Mouse (Mus musculus): Measurements from ENCODE around the gene Spryd4. TPM values are rescaled to one million over a fixed set of nuclear protein-coding genes. Genes with fewer than 3 reads are reported as not detected.
"Not testable (repeated sequence)": the region's sequence is repeated elsewhere in the genome, so short reads cannot be mapped to it uniquely, and the experiment has no call there.

The Spryd4 gene
- polyA plus RNA-seq (2014; fragmentation: Nextera tagmentation; extraction: Ambion mirVana), result 26.2 and 28.0 TPM in 2 replicates

DNA sequence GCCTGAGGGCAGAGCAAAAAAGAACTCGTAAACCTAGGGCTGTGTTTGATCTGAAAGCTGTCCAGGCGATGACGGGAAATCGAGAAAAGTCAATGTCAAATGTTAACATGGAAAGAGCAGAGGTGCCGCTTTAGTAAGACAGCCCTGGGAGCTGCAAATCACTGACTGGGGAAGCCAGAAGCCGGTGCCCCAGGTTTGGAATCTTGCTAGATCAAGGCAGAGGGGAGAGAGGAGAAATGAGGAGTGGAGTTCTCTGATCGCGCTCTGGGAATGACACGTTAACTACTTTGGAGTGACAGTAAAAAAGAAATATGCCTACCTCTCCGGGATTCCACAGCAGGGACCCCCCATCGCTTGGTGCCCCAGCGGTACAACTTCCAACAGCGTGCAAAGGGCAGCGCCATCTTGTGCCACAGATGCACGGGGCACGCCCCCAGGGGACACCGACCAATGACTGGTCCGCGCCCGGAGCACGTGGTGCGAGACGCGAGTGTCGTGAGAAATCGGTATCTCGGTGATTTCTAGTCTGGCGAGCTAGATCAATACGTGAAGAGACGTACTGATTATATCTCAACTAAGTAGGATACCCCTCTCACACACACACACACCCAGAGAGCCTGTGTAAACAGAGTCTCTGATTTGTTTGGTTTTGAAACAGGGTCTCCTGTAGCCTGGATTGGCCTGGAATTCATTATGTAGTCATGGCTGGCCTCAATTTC is at the start of gene Spryd4:
Gene Spryd4 (minus strand): TSS at position 418 of the 719 bp plus-strand sequence.
- peak within 1 kb of the TSS; percentile 54 for H3K9ac ChIP-seq (ENCODE audit: low read length)
- 0 out of 2 replicates have a peak, but pooled peaks cover 5% of the 10 kb centered on the region for H3K27me3 ChIP-seq (ENCODE audit: control insufficient read depth, insufficient read depth, low read length)
- H3K4me3 ChIP-seq (ENCODE audit: low read depth, low read length), result peak within 1 kb of the TSS; percentile 50
- H3K4me2 ChIP-seq (ENCODE audit: low read depth), result peak within 1 kb of the TSS; percentile 88
- DNase-seq (ENCODE audit: low spot score) (peak; percentile 94), ATAC-seq (ENCODE audit: insufficient read depth, low FRiP score, low TSS enrichment) (peak; percentile 95)
- no peaks in the 10 kb centered on the region for H3K9me3 ChIP-seq (ENCODE audit: control insufficient read depth, low read length)
- H3K27ac ChIP-seq (ENCODE audit: low read depth, low read length), result no peak within 1 kb of the TSS
- no peaks in the 10 kb centered on the region for H3K36me3 ChIP-seq (ENCODE audit: control insufficient read depth, insufficient read depth, low read length)
- H3K4me1 ChIP-seq (ENCODE audit: control insufficient read depth, insufficient read depth, low read length), result peaks cover 7% of the 10 kb centered on the region
- WGBS, result under 1% methylated on average over 30 of the region's 30 CpGs

DNA sequence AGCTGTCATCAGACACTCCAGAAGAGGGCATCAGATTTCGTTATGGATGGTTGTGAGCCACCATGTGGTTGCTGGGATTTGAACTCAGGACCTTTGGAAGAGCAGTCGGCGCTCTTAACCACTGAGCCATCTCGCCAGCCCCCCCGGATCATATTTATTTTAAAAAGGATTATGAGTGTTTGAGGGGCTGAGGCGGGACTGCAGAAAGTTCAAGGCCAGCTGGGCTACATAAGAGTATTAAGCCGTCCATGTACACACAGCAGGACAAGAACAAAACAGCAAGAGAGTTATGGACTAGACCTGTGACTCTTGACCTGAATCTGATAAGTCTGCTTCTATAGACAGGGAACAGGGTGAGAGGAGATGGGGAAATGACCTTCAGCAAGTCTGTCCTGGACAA is 48.8 kb upstream of the Spryd4 start:
- not testable (repeated sequence) for H3K4me3 ChIP-seq (ENCODE audit: low read depth, low read length); H3K4me1 ChIP-seq (ENCODE audit: control insufficient read depth, insufficient read depth, low read length); H3K9ac ChIP-seq (ENCODE audit: low read length); H3K9me3 ChIP-seq (ENCODE audit: control insufficient read depth, low read length); ATAC-seq (ENCODE audit: insufficient read depth, low FRiP score, low TSS enrichment); H3K27me3 ChIP-seq (ENCODE audit: control insufficient read depth, insufficient read depth, low read length); H3K27ac ChIP-seq (ENCODE audit: low read depth, low read length); DNase-seq (ENCODE audit: low spot score); H3K36me3 ChIP-seq (ENCODE audit: control insufficient read depth, insufficient read depth, low read length); H3K4me2 ChIP-seq (ENCODE audit: low read depth)
- WGBS, result 86% methylated on average over 7 of the region's 7 CpGs

DNA sequence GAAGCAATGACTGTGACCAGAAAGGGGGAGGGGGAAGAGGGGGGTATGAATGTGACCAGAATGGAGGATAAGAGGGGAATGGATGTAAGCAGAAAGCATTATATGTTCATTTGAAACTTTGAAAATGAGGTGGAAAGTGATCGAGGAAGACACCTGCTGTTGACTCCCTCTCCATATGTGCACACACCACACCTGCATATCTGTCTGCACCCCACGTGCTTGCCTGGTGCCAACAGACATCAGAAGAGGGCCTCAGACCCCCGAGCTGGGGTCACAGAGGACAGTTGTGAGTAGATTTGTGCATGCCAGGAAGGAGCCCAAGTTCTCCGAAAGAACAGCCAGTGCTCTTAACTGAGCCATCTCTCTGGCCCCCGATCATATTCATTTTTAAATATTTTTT is 48.3 kb upstream of the Spryd4 start:
- no peak for DNase-seq (ENCODE audit: low spot score)
- H3K27me3 ChIP-seq (ENCODE audit: control insufficient read depth, insufficient read depth, low read length), result no peaks in the 10 kb centered on the region
- WGBS, result 85% methylated on average over 5 of the region's 5 CpGs
- H3K36me3 ChIP-seq (ENCODE audit: control insufficient read depth, insufficient read depth, low read length), result no peaks in the 10 kb centered on the region
- H3K9me3 ChIP-seq (ENCODE audit: control insufficient read depth, low read length), result no peaks in the 10 kb centered on the region
- no peak overlapping the region for H3K4me3 ChIP-seq (ENCODE audit: low read depth, low read length)
- no peaks in the 10 kb centered on the region for H3K4me1 ChIP-seq (ENCODE audit: control insufficient read depth, insufficient read depth, low read length)
- no peak overlapping the region for H3K9ac ChIP-seq (ENCODE audit: low read length)
- no peak overlapping the region for H3K27ac ChIP-seq (ENCODE audit: low read depth, low read length)
- no peak overlapping the region for H3K4me2 ChIP-seq (ENCODE audit: low read depth)
- ATAC-seq (ENCODE audit: insufficient read depth, low FRiP score, low TSS enrichment), result no peak

DNA sequence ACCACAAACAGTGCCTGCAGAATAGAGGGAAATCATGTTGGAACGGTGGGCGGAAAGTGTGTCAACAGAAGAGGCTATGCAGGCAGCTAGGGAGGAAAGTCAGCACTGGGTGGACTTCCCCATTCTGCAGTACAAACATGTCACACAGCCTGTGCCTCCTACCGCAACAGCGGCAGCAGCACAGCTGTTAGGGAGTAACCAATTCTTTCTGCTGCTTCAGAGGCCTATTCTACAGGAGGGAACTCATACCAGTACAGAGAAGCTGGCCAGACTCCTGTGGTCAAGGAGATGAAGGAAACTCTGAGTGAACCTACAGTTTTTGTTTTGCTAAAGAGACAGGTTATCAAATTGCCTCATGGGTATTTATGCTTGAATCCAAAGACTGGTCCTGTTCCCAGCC is 47.3 kb upstream of the Spryd4 start:
- no peak overlapping the region for H3K4me3 ChIP-seq (ENCODE audit: low read depth, low read length)
- DNase-seq (ENCODE audit: low spot score) (no peak), ATAC-seq (ENCODE audit: insufficient read depth, low FRiP score, low TSS enrichment) (no peak)
- no peak overlapping the region for H3K27ac ChIP-seq (ENCODE audit: low read depth, low read length)
- H3K9ac ChIP-seq (ENCODE audit: low read length), result no peak overlapping the region
- WGBS, result 83% methylated on average over 4 of the region's 4 CpGs
- no peaks in the 10 kb centered on the region for H3K4me1 ChIP-seq (ENCODE audit: control insufficient read depth, insufficient read depth, low read length)
- H3K4me2 ChIP-seq (ENCODE audit: low read depth), result no peak overlapping the region
- H3K27me3 ChIP-seq (ENCODE audit: control insufficient read depth, insufficient read depth, low read length), result no peaks in the 10 kb centered on the region
- no peaks in the 10 kb centered on the region for H3K36me3 ChIP-seq (ENCODE audit: control insufficient read depth, insufficient read depth, low read length)
- H3K9me3 ChIP-seq (ENCODE audit: control insufficient read depth, low read length), result no peaks in the 10 kb centered on the region

DNA sequence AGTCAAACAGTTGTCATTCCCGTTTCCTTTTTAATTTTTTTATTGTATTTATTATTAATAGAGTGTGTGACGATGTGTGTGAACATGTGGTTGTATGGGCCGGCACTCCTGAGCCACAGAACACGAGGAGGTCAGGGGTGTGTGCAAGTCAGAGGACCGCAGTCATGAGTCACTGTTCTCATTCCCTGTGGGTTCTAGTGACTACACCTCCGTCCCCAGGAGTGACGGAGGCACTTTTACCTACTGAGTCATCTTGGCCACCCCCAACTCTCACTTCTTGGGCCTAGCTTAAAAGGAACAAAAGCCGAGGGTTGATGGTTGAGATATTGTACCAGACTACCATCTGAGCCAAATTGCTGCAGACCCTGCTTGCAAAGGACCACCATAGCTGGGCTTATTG is 44.7 kb upstream of the Spryd4 start:
- Histone ChIP-seq H3K9ac (ENCODE audit: low read length) (no peak overlapping the region), H3K36me3 (ENCODE audit: control insufficient read depth, insufficient read depth, low read length) (peaks cover 12% of the 10 kb centered on the region), H3K4me2 (ENCODE audit: low read depth) (no peak overlapping the region), H3K27me3 (ENCODE audit: control insufficient read depth, insufficient read depth, low read length) (no peaks in the 10 kb centered on the region), H3K27ac (ENCODE audit: low read depth, low read length) (no peak overlapping the region), H3K4me3 (ENCODE audit: low read depth, low read length) (no peak overlapping the region), H3K9me3 (ENCODE audit: control insufficient read depth, low read length) (no peaks in the 10 kb centered on the region), H3K4me1 (ENCODE audit: control insufficient read depth, insufficient read depth, low read length) (no peaks in the 10 kb centered on the region)
- WGBS, result 74% methylated on average over 8 of the region's 8 CpGs
- ATAC-seq (ENCODE audit: insufficient read depth, low FRiP score, low TSS enrichment), result no peak
- no peak for DNase-seq (ENCODE audit: low spot score)

DNA sequence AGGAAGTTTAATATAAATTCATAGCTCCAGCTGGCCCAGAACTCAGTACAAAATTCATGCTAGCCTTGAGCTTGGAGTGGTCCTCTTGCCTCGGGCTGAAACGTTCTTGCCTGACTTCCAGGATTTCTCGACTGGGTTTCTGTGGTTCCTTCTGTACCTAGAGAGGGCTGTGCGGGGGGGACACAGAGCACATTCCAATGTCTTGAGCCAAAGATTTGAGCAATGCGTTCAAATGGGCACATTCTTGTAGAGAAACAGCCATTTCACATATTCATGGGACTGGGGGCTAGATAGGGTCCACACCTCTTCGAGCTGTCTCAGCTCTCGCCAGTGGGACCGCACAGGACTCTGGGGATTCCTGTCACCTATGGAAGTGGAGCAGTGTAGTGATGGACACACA is 44.3 kb upstream of the Spryd4 start:
- H3K9me3 ChIP-seq (ENCODE audit: control insufficient read depth, low read length), result no peaks in the 10 kb centered on the region
- H3K27me3 ChIP-seq (ENCODE audit: control insufficient read depth, insufficient read depth, low read length), result no peaks in the 10 kb centered on the region
- H3K4me2 ChIP-seq (ENCODE audit: low read depth), result no peak overlapping the region
- WGBS, result 91% methylated on average over 8 of the region's 8 CpGs
- H3K36me3 ChIP-seq (ENCODE audit: control insufficient read depth, insufficient read depth, low read length), result peaks cover 16% of the 10 kb centered on the region
- ATAC-seq (ENCODE audit: insufficient read depth, low FRiP score, low TSS enrichment) (no peak), DNase-seq (ENCODE audit: low spot score) (no peak)
- no peak overlapping the region for H3K9ac ChIP-seq (ENCODE audit: low read length)
- H3K27ac ChIP-seq (ENCODE audit: low read depth, low read length), result no peak overlapping the region
- H3K4me3 ChIP-seq (ENCODE audit: low read depth, low read length), result no peak overlapping the region
- no peaks in the 10 kb centered on the region for H3K4me1 ChIP-seq (ENCODE audit: control insufficient read depth, insufficient read depth, low read length)

DNA sequence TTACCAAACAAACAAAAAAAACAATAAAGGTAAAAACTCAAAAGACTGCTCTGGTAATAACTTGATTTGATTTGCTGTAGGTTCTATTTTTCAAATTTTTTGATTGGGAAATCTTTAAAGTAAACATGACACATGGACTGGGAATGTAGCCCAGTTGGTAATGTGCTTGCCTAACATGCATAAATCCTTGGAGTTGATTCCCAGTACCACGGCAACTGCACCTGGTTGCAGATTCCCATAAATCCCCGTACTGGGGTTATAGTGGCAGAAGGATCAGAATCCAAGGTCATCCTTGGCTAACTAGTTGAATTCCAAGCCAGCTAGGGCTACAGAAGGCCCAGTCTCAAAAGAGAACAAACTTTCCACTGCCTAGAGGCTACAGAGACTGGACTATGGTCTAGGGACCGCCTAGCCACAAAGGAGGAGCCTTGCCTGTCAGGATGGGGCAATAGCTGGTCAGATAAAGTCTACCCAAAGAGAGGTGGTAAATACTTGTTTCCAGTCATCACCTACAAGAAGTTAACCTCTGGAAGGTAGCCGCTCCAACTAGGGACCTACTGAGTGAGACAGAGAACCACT is 42.2 kb upstream of the Spryd4 start, which contains the start of gene Apon:
Gene Apon (plus strand): TSS at position 420 of the 579 bp plus-strand sequence.
- WGBS, result 90% methylated on average over 4 of the region's 4 CpGs
- DNase-seq (ENCODE audit: low spot score) (no peak), ATAC-seq (ENCODE audit: insufficient read depth, low FRiP score, low TSS enrichment) (no peak)
- H3K36me3 ChIP-seq (ENCODE audit: control insufficient read depth, insufficient read depth, low read length), result peaks cover 33% of the 10 kb centered on the region
- H3K27me3 ChIP-seq (ENCODE audit: control insufficient read depth, insufficient read depth, low read length), result no peaks in the 10 kb centered on the region
- H3K27ac ChIP-seq (ENCODE audit: low read depth, low read length), result no peak within 1 kb of the TSS
- no peak within 1 kb of the TSS for H3K9ac ChIP-seq (ENCODE audit: low read length)
- H3K4me1 ChIP-seq (ENCODE audit: control insufficient read depth, insufficient read depth, low read length), result no peaks in the 10 kb centered on the region
- no peak within 1 kb of the TSS for H3K4me3 ChIP-seq (ENCODE audit: low read depth, low read length)
- H3K9me3 ChIP-seq (ENCODE audit: control insufficient read depth, low read length), result no peaks in the 10 kb centered on the region
- no peak within 1 kb of the TSS for H3K4me2 ChIP-seq (ENCODE audit: low read depth)

DNA sequence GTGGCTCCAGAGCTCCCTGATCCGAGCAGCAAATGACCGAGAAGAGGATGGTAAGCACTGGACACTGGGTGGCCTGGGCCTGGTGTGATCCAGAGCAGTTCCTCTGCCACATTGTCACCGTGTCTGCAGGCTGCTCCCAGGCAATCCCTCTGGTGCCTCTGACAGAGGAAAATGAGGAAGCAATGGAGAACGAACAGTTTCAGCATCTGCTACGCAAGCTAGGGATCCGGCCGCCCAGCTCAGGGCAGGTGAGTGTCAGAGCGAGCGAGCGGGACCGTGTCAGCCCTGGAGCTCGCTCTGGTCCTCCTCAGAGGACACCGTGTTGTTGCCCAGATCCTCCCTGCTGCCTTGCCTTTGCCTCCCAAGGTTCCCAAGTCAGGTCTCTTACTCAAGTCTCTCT is 39.0 kb upstream of the Spryd4 start:
- H3K9ac ChIP-seq (ENCODE audit: low read length), result no peak overlapping the region
- H3K36me3 ChIP-seq (ENCODE audit: control insufficient read depth, insufficient read depth, low read length), result peaks cover 46% of the 10 kb centered on the region
- WGBS, result 92% methylated on average over 13 of the region's 13 CpGs
- H3K27ac ChIP-seq (ENCODE audit: low read depth, low read length), result no peak overlapping the region
- no peak for ATAC-seq (ENCODE audit: insufficient read depth, low FRiP score, low TSS enrichment)
- H3K27me3 ChIP-seq (ENCODE audit: control insufficient read depth, insufficient read depth, low read length), result no peaks in the 10 kb centered on the region
- no peaks in the 10 kb centered on the region for H3K4me1 ChIP-seq (ENCODE audit: control insufficient read depth, insufficient read depth, low read length)
- no peak overlapping the region for H3K4me2 ChIP-seq (ENCODE audit: low read depth)
- no peak overlapping the region for H3K4me3 ChIP-seq (ENCODE audit: low read depth, low read length)
- no peak for DNase-seq (ENCODE audit: low spot score)
- no peaks in the 10 kb centered on the region for H3K9me3 ChIP-seq (ENCODE audit: control insufficient read depth, low read length)
